Mouse (Mus musculus) erythroblast, embryonic 14.5 days (primary cell): ENCODE data around the gene Ell3. TPM values are rescaled to one million over a fixed set of nuclear protein-coding genes. Genes with fewer than 3 reads are reported as not detected.

Source experiments
- H3K27me3 ChIP-seq: 2 replicates; pipeline ENCODE4 v1.6.1; 2012; ENCODE audit warnings: inconsistent platforms; ENCODE audit not compliant: control insufficient read depth
- H3K36me3 ChIP-seq: 2 replicates; pipeline ENCODE4 v1.6.1; 2012; ENCODE audit warnings: mild to moderate bottlenecking, inconsistent platforms; ENCODE audit not compliant: control insufficient read depth
- H3K4me1 ChIP-seq: 2 replicates; pipeline ENCODE4 v1.6.1; 2012; ENCODE audit warnings: inconsistent platforms; ENCODE audit not compliant: control insufficient read depth
- H3K4me3 ChIP-seq: replicated peaks from 2 replicates; pipeline ENCODE3; 2012; ENCODE audit warnings: moderate library complexity, mild to moderate bottlenecking, inconsistent platforms
- H3K9me3 ChIP-seq: 2 replicates; pipeline ENCODE4 v1.6.1; 2012; ENCODE audit warnings: low read length, inconsistent platforms, mixed read lengths; ENCODE audit not compliant: control insufficient read depth
- GATA1 ChIP-seq: IDR thresholded peaks from 2 replicates; pipeline ENCODE4 v1.6.1; 2012; ENCODE audit warnings: low read length, inconsistent platforms, mixed read lengths
- TAL1 ChIP-seq: IDR thresholded peaks from 3 replicates; pipeline ENCODE4 v1.6.1; 2012; ENCODE audit warnings: low read length, inconsistent platforms, mixed read lengths
- polyA plus RNA-seq: library from polyadenylated mRNA; stranded (reverse); fragments of >175 nt; gene quantifications from 2 replicates; pipeline ENCODE4 v1.2.3, GENCODE M21; 2012

Gene Ell3
- polyA plus RNA-seq, 1 experiment: not detected

- no peak for TF ChIP-seq GATA1
- TF ChIP-seq TAL1: no peak
- peaks cover 19% of the 10 kb centered on the region for H3K4me1 ChIP-seq
- no peaks in the 10 kb centered on the region for H3K9me3 ChIP-seq
- no peak overlapping the region for H3K4me3 ChIP-seq
- peaks cover 25% of the 10 kb centered on the region for H3K27me3 ChIP-seq
- peaks cover 44% of the 10 kb centered on the region for H3K36me3 ChIP-seq
Observed at GRCm38 (mm10) chr2:121439746-121440145, 4.3 kb downstream of the Ell3 start.

- Histone ChIP-seq H3K36me3 (peaks cover 92% of the 10 kb centered on the region), H3K9me3 (no peaks in the 10 kb centered on the region), H3K27me3 (no peaks in the 10 kb centered on the region), H3K4me3 (no peak overlapping the region), H3K4me1 (no peaks in the 10 kb centered on the region; the same call in 1 of the 2 replicates)
- no peak for TF ChIP-seq GATA1
- no peak for TF ChIP-seq TAL1
Observed at GRCm38 (mm10) chr2:121434854-121435253, 9.2 kb downstream of the Ell3 start.

- H3K4me1 ChIP-seq: no peaks in the 10 kb centered on the region
- H3K4me3 ChIP-seq: no peak overlapping the region
- peaks cover 83% of the 10 kb centered on the region for H3K36me3 ChIP-seq
- H3K27me3 ChIP-seq: no peaks in the 10 kb centered on the region
- H3K9me3 ChIP-seq: no peaks in the 10 kb centered on the region
- TF ChIP-seq GATA1 (no peak), TAL1 (no peak)
Observed at GRCm38 (mm10) chr2:121425890-121426289, 18.2 kb downstream of the Ell3 start.

- peaks cover 78% of the 10 kb centered on the region for H3K36me3 ChIP-seq
Observed at GRCm38 (mm10) chr2:121423166-121423565, 20.9 kb downstream of the Ell3 start.

GRCm38 (mm10) chr2:121418476-121418875, 25.6 kb downstream of the Ell3 start:
- Histone ChIP-seq H3K4me3 (no peak overlapping the region), H3K27me3 (no peaks in the 10 kb centered on the region), H3K36me3 (peaks cover 60% of the 10 kb centered on the region), H3K9me3 (no peaks in the 10 kb centered on the region), H3K4me1 (peaks cover 22% of the 10 kb centered on the region)
- TF ChIP-seq TAL1 (no peak), GATA1 (no peak)

More at GRCm38 (mm10) chr2:121423166-121423565, 20.9 kb downstream of the Ell3 start:
- TF ChIP-seq TAL1: no peak
- no peak for TF ChIP-seq GATA1
- Histone ChIP-seq H3K9me3 (no peaks in the 10 kb centered on the region), H3K27me3 (no peaks in the 10 kb centered on the region), H3K4me3 (no peak overlapping the region), H3K4me1 (no peaks in the 10 kb centered on the region; the same call in 1 of the 2 replicates)

- Histone ChIP-seq H3K9me3 (no peaks in the 10 kb centered on the region), H3K4me1 (peaks cover 36% of the 10 kb centered on the region), H3K4me3 (no peak overlapping the region), H3K27me3 (no peaks in the 10 kb centered on the region), H3K36me3 (peaks cover 39% of the 10 kb centered on the region)
- TF ChIP-seq GATA1 (no peak), TAL1 (no peak)
Observed at GRCm38 (mm10) chr2:121416356-121416755, 27.7 kb downstream of the Ell3 start.

- no peaks in the 10 kb centered on the region for H3K9me3 ChIP-seq
- H3K4me3 ChIP-seq: peak overlapping the region; percentile 99
- H3K4me1 ChIP-seq: peaks cover 36% of the 10 kb centered on the region
- H3K36me3 ChIP-seq: peaks cover 37% of the 10 kb centered on the region
- no peaks in the 10 kb centered on the region for H3K27me3 ChIP-seq
- TF ChIP-seq TAL1: no peak
- TF ChIP-seq GATA1: no peak
Observed at GRCm38 (mm10) chr2:121415591-121415990, 28.5 kb downstream of the Ell3 start.

- H3K27me3 ChIP-seq: no peaks in the 10 kb centered on the region
- H3K4me3 ChIP-seq: peak overlapping the region; percentile 99
- TF ChIP-seq GATA1: no peak
- no peak for TF ChIP-seq TAL1
- H3K36me3 ChIP-seq: peaks cover 35% of the 10 kb centered on the region
- peaks cover 36% of the 10 kb centered on the region for H3K4me1 ChIP-seq
- H3K9me3 ChIP-seq: no peaks in the 10 kb centered on the region
Observed at GRCm38 (mm10) chr2:121415103-121415502, 29.0 kb downstream of the Ell3 start.

- peak overlapping the region; percentile 99 for H3K4me3 ChIP-seq
- TF ChIP-seq GATA1 (no peak), TAL1 (no peak)
- H3K4me1 ChIP-seq: peaks cover 36% of the 10 kb centered on the region
Observed at GRCm38 (mm10) chr2:121414139-121414685, 29.9 kb downstream of the Ell3 start.

More at GRCm38 (mm10) chr2:121414139-121414685, 29.9 kb downstream of the Ell3 start:
- Histone ChIP-seq H3K9me3 (no peaks in the 10 kb centered on the region), H3K36me3 (peaks cover 30% of the 10 kb centered on the region), H3K27me3 (no peaks in the 10 kb centered on the region)
